Mouse (Mus musculus): ENCODE data around the gene Ifitm10.

GRCm38 (mm10) chr7:142323396-142324117 is 50.0 kb downstream of the Ifitm10 start:
- TF ChIP-seq CTCF (IDR thresholded peaks at IDR 0.05; ENCODE audit: extremely low read depth, insufficient read length, insufficient replicate concordance, low read depth, low read length) (no peak), POLR2A (IDR thresholded peaks at IDR 0.05; ENCODE audit: low read depth, low read length) (no peak)

Data from small intestine, adult 2 months (tissue).